Mouse (Mus musculus) myocyte (in vitro differentiated cells): ENCODE results near the gene Cep295.

Experiments used
- CEBPB ChIP-seq: IDR thresholded peaks from 2 replicates; pipeline ENCODE4 v1.6.1; 2011; ENCODE audit warnings: mild to moderate bottlenecking, moderate library complexity; ENCODE audit not compliant: poor library complexity, insufficient read depth, severe bottlenecking
- E2F4 ChIP-seq: IDR thresholded peaks from one replicate; pipeline ENCODE4 v1.6.1; 2011; ENCODE audit warnings: mild to moderate bottlenecking, control low read depth, moderate library complexity; ENCODE audit not compliant: insufficient read depth
- MYOD1 ChIP-seq, 3 experiments: IDR thresholded peaks; one replicate each; pipeline ENCODE4 v1.6.1; 2011; ENCODE audit warnings: control low read depth in 2 of 3, low read depth in 2 of 3, mild to moderate bottlenecking in 2 of 3, moderate library complexity in 1 of 3; ENCODE audit not compliant: insufficient read length in 2 of 3, control insufficient read depth in 1 of 3
- MYOG ChIP-seq, 3 experiments: IDR thresholded peaks; one replicate each; pipeline ENCODE4 v1.6.1; 2011; ENCODE audit warnings: control low read depth in 2 of 3, low read depth in 2 of 3, mild to moderate bottlenecking in 2 of 3; ENCODE audit not compliant: insufficient read length in 2 of 3, control insufficient read depth in 1 of 3, insufficient read depth in 1 of 3
- POLR2A ChIP-seq: IDR thresholded peaks from one replicate; pipeline ENCODE4 v1.6.1; 2011; ENCODE audit warnings: low read depth, mild to moderate bottlenecking, control low read depth, moderate library complexity; ENCODE audit not compliant: insufficient read length
- POLR2AphosphoS2 ChIP-seq: IDR thresholded peaks from one replicate; pipeline ENCODE4 v1.6.1; 2011; ENCODE audit warnings: low read depth, control low read depth; ENCODE audit not compliant: insufficient read length
- SRF ChIP-seq: IDR thresholded peaks from one replicate; pipeline ENCODE4 v1.6.1; 2011; ENCODE audit warnings: low read depth; ENCODE audit not compliant: control insufficient read depth, insufficient read length
- TCF12 ChIP-seq: IDR thresholded peaks from one replicate; pipeline ENCODE4 v1.6.1; 2011; ENCODE audit warnings: mild to moderate bottlenecking, control low read depth; ENCODE audit not compliant: poor library complexity, insufficient read depth, severe bottlenecking
- USF1 ChIP-seq: IDR thresholded peaks from one replicate; pipeline ENCODE4 v1.6.1; 2011; ENCODE audit warnings: low read depth, mild to moderate bottlenecking, control low read depth, moderate library complexity

DNA sequence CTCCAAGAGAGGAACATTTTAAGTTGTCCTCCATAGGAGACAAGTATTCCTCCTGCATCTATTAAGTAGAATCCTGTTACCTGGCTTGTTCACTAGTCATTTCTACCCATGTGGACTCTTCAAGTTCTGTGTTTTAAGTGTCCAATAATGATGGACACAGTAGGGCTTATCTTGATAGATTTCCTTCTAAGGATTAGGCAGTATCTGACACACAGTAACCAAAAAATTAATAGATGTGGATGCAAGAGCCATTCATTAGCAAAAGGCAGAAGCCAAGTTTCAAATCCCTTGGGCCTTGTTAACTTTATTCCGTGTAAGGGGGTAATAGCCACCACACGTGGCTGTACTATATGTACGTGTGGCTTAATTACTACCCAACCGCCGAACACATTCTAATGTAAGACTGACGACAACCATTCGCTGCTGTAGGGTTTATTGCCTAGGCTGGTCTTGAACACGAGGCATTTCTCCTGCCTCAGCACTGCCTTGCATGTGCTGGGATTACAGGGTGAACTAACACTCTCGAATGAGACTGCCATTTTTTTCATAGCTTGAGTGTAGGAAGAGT is 588 bp downstream of the Cep295 start:
- TF ChIP-seq TCF12 (no peak), E2F4 (no peak), MYOD1 (IDR thresholded peaks at IDR 0.05; ENCODE audit: control insufficient read depth in 1 of 3, insufficient read length in 2 of 3, low read depth in 2 of 3) (no peak), POLR2A (no peak), POLR2AphosphoS2 (no peak), SRF (no peak), CEBPB (no peak), MYOG (IDR thresholded peaks at IDR 0.05; ENCODE audit: control insufficient read depth in 1 of 3, insufficient read depth in 1 of 3, insufficient read length in 2 of 3, low read depth in 2 of 3) (no peak), USF1 (no peak)
